Mouse (Mus musculus): Measurements from ENCODE around the gene Scoc.
"Not testable (repeated sequence)": the region's sequence is repeated elsewhere in the genome, so short reads cannot be mapped to it uniquely, and the experiment has no call there.

Scoc gene

GRCm38 (mm10) chr8:83458222-83458621, at the start of gene Scoc:
TSS of gene Scoc (minus strand) at chr8:83458391.
- DNase-seq, result no peak

DNA sequence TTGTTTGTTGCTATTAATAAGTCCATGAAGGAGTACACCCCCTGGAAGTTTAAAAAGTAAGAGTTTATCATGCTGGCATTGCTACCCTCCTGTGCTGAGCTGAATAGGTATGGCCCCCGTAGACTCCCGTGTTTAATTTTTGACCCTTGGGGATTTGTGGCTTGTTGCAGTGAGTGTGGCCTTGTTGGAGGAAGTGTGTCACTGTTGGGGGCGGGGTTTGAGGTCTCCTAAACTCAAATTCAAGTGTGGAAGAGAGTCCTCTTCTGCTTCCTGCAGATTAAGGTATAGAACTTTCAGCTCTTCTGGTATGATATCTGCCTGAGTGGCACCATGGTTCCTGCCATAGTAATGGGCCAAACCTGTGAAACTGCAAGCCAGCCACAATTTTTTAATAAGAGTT, 1.4 kb upstream of the Scoc start:
- no peak for DNase-seq

DNA sequence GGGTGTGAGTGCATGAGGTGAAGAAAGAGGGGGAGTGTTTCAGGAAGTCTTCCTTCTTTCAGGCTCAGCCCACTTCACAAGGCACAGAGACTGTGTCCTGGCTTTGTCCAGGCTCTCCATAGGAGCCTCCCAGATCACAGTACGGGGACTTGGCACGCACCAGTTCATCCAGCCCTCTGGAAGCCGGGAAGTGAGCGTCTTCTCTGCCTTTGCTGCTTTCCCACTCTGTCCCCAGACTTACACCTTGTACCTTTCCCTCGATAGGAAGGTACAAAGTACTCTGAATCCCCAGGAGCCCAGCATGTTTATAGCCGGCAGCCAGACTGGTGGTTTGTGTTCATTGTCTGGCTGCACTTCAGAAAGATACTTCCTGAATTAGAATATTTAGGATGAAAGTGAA, 1.1 kb downstream of the Scoc start:
- no peak for DNase-seq

DNA sequence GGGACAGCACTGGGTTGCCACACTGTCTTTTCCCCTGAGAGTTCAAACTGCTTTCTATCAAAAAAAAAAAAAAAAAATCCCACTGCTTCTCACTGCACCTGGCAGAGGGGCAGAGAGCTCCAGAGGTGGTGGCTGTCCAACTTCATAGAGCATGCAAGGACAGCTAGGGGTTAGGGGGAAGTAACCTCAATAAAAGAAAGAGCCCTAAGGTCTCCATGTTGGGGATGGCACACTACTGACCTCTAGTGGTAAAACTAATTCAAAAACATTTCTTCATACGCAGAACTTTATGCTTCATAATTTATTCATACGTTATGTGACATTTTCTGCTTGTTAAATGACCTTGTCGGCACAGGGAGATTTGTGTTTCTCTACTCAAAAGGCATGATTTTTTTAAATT, 7.1 kb downstream of the Scoc start:
- DNase-seq, result no peak

DNA sequence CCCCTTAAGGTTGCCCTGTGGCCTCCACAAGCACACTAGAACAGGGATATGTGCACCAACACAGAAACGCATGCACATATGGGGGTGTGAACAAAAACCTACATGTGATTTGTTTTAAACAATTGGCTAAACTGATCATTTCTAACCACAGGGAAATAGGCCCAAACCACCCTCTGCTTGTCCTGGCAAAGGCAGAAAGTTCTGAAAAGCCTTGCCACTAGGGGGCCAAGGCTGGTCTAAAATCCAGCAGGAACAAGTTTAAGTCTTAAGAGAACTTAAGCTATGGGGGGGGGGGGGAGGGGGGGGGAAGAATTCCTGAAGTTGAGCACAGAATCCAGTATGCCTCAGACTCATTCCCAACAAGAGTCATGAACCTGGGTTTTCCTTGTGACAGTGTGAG, 8.2 kb downstream of the Scoc start:
- DNase-seq, result no peak

GRCm38 (mm10) chr8:83443052-83443400, 15.2 kb downstream of the Scoc start:
- no peak for DNase-seq

DNA sequence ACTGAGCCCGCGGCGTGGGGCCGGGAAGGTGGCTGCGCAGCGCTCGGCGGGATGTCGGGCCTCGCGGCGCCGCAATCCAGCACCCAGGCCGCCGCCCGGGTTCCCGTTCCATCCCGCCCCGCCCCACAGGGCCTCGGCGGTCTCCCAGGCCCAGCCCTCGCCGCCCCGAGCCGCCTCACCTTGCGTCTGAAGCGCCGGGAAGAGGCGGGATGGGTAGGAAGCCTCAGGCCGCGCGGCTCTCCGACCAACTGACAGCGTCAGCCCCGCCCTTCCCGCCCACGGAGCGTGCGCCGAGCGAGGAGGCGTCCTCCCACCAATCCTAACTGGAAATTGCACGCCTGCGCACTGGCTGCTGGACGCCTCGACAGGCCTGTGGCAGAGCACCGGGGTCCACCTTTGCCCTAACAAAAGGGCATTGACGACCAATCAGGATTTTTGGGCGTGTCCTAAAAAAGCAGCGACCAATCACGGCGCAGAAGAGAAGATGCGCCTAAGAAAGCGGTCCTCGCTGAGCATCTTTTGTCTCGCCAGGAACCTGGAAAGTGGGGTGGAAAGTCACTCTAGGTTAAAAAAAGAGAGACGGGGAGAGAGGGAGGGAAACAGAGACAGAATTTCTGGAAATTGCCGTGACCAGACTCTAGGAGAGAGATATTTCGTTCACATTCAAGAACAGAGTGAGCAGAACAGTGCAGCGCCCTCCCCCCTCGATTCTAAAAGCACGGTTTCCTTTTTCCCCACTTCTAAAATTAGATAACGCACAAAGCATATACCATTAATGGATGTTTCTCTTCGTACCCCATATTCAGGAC, 15.7 kb downstream of the Scoc start:
- DNase-seq, result peak; percentile 95

- DNase-seq, result no peak
Observed at GRCm38 (mm10) chr8:83441656-83442242, 16.4 kb downstream of the Scoc start.

DNA sequence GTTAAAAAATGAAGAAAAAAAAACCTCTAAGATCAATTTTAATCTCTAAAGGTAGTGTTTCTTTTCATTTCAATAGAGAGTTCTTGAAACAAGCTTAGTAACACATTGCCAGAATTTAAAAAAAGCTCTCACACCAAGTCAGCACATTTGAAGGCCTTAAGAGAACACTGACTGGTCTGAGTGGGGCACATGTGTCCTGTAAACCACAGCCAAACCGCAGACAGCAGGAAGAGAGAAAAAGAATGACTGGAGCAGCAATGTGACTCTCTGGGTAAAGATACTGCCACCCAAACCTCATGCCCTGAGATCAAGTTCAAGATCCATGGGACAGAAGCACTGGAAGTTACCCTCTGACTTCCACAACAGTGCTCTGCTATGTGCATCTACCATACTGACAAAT, 21.1 kb downstream of the Scoc start:
- DNase-seq, result no peak

GRCm38 (mm10) chr8:83429071-83429524, 29.1 kb downstream of the Scoc start:
- no peak for DNase-seq

DNA sequence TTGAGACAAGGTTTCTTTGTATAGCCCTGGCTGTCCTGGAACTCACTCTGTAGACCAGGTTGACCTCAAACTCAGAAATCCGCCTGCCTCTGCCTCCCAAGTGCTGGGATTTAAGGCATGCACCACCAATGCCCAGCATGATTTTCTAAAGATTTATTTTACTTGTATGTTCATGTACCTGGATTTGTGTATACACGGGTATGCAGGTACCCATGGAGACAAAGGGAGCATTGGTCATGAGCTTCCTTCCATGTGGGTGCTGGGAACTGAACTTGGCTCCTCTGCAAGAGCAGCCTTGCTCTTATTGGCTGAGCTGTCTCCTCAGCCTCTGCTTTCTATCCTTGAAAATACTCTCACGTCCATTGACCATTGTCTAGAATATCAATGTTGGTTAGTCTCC, 29.6 kb downstream of the Scoc start:
- not testable (repeated sequence) for DNase-seq

DNA sequence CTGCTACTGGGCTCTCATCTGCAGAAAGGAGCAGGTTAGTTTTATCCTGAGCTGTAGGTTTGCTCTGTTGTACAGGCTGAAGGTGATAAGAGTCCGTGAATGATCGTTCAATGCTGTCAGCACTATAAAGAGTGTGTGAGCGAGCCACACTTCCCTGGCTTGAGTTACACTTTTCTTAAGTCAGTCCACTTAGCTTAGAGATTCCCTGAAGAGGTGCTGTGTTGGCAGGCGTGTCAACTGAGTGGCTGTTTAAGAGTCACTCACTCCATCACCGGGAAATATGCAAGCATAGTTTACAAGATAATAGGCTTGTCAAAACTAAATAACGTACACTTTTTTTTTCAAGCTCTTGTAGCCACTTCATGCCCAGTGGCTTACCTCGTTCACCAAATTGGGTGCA, 31.2 kb downstream of the Scoc start:
- no peak for DNase-seq

DNA sequence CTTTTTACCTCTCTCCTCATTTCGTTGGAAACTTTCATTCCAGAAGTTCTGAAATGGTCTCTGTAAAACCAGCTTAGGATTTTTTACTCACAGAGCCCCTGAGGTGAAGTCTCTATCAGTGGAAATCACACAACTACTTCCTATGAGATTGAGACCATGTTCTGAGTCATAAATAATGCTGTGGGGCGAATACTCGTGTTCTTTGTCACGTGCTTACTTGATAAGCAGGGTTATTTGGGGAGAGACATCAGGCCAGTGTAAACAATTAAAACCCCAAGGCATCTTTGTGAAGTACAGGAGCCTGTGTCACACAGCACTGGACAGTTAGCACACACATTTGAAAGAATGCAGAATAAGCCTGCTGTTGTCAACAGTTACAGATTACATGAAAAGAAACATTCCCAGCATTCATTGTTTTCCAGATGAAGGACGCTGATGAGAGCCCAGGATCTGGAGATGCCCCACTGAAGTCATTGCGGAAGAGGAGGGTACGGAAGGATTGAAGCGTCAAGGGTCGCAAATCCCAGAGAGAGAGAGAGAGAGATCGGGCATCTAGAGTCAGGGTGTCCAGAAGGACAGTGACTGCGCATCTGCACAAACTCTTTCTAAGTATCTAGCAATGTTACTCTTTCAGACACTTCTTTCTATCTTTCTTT, 32.0 kb downstream of the Scoc start:
- no peak for DNase-seq

DNA sequence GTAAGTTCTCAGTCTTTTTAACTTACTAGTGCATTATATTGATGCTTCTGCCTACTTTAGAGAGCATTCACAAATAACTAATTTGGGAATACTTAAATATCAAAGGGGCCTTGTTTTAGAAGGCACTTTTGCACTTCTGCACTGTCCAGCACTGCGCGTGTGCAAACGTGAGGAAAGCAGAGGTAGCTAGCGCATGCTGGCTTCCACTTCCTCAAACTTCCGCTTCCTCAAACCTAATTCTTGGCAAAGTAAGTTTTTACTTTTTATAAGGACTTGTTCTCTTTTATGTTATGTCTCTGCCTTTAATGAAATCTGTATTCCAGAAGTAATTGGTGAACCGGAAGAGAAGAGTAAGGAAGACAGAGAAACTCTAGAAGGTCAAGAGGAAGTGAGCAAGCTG, 33.0 kb downstream of the Scoc start:
- no peak for DNase-seq

DNA sequence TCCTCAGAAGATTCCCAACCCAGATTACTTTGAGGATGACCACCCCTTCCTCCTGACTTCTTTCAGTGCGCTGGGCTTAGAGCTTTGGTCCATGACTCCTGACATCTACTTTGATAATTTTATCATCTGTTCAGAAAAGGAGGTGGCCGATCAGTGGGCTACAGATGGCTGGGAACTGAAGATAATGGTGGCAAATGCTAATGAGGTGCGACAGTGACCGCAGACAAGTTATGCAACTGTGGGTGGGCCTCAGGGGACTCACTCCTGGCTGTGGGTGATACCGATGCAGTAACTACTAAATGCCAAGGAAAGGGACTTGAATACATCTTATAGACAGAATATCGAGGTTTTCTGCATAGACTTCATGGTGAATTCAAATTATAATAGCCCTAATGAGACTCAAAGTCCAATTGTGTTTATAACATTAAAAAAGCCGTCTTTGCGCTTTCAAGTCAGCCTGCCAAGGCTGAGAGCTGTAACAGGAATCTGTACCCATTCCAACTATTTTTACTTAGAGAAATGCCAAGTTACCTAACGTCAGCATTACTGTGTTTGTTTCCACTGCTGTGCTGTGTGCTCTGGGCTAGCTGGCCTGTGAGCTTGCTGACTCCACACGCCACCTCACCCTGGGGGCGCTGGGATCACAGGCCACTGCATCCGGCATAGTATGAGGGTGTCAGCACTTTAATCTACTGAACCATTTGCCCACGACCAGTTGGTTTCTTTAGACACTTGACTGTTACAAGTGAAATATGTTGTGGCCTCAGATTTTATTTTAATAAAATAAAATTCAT, 35.0 kb downstream of the Scoc start:
- no peak for DNase-seq

- DNase-seq, result no peak
Observed at GRCm38 (mm10) chr8:83421354-83421753, 36.8 kb downstream of the Scoc start.

- DNase-seq, result no peak
Observed at GRCm38 (mm10) chr8:83418805-83419516, 39.2 kb downstream of the Scoc start.

DNA sequence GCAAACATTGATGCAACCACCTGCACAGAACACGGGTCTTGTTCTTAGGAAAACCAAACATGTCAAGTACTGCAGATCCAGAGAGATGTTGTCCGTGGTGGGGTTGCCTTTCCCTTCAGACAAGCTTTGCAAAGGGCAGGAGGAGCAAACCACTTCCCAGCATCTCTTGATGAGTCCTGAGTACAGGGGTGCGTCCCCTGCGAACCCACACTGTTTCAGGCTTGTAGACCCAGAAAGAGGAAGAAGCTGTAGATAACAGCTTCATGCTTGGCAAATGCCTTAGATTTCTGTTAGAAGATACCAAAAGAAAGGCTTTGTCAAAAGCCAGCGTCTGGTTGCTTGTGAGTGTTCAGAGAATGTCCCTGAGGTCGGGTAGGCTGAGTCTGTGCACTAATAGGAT, 40.2 kb downstream of the Scoc start:
- no peak for DNase-seq

DNA sequence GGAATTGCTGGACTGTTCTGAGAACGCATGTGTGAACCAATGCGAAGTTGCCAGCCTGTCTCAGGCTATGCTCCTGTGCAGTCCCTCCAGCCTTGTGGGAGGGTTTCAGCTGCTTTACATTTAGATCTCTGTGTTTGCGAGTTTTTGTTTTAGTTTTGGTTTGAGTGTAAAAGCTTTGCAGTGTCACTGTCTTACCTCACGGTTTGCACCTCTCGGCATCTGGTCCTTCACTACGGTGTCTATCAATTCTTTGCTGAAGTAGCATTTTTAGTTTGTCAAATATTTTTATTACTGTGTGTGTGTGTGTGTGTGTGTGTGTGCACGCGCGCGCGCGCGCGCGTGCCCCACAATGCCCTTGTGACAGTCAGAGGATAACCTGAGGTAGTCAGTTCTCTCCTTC, 41.3 kb downstream of the Scoc start:
- no peak for DNase-seq

DNA sequence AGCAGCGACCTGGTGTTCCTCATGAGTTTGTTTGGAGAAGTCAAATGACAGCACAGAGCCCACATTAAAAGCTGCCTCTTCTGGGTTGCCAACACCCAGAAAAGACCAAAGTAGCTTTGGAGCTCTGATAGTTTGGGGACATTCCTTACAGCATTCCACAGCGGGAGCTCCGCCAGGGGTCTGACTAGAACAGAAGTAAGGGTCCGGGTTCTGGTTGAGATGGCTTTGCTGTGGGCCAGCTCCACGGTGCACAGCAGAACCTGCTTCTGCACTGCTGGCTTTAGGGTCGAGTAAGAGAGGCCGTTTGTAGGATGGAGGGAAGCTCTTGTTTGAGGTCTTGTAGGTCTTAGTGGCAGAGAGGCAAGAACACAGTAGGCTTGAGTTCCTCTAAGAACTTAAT, 49.7 kb downstream of the Scoc start:
- DNase-seq, result no peak

DNA sequence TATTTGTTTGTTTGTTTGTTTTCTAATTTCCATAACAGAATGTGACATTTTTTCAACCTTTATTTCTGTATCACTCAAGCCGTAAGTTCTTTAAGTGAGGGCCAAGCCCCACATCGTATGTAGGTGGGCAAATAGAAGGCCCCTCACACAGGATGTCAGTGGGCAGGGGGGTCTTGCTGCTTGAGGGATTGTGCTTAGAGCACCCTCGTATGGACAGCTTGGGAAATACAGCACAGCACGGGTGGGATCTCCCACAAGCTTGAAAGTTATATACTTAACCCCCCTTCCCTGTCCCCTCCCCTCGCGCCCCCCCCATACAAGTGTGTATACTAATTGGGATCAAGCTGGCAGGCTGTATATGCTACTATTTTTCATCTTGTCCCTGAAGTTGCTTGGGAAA, 51.4 kb downstream of the Scoc start:
- DNase-seq, result no peak

DNA sequence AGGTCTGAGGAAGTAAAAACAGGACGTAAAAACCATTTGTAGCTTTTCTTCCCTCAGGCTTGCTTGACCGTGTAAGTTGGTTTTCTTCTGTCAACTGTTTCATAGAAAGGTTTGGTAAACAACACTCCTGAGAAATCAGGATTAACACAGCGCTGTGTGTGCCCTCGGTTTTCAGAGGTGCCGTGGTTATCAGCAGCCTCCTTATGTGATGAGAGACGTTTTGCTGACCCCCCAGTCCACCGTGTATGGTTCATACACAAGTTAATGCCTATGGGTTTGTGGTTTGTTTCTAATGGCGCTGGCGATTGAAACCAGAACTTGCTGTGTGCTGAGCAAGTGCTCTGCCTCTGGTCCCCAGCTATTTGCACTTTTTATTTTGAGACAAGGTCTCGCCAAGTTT, 52.6 kb downstream of the Scoc start:
- DNase-seq, result no peak

- DNase-seq, result no peak
Observed at GRCm38 (mm10) chr8:83397726-83398125, 60.5 kb downstream of the Scoc start.
